Mouse (Mus musculus): ENCODE data around the gene Polr2a. TPM values are rescaled to one million over a fixed set of nuclear protein-coding genes. Genes with fewer than 3 reads are reported as not detected.

Polr2a gene
- polyA plus RNA-seq, 1 experiment from 2014 or later = 47.0 TPM

DNA sequence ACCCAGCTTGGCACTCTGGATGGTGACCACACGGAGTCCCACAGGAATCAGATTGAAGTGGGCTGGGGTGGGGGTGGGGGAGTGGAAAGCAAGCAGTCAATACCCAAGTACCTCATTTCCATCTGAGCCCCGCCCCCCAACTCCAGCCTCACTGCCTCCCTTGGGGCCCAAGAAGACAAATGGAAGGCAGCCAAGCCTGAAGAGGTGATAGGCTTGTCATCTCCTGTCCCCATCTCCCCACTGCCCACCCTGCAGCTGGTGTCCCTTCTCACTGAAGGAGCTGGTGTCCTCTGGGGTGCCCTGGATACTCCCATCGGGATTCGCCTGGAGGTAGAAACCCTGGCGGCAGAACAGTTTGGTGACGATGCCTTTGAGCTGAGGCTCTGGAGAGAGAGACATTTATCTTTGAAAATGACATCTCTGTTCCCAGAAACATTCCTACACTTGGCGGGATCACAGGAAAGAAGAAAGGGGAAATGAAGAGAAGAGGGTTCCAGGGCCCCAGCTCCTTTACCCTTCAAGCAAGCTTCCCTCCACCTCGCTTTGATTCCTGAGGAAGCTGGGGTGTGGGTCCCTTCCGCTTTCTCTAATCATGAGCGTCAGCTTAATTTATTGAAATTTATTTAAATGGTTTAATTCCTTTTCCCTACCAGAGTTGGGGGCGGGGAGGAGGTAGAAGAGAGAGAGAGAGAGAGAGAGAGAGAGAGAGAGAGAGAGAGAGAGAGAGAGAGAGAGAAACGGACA lies 41.1 kb upstream of the Polr2a start:
- H3K4me3 ChIP-seq = peak overlapping the region; percentile 62
- H3K9me3 ChIP-seq (replicated peaks) = no peaks in the 10 kb centered on the region
- no peaks in the 10 kb centered on the region for H3K36me3 ChIP-seq
- 24% methylated on average over 12 of the region's 12 CpGs for WGBS
- H3K4me1 ChIP-seq = peaks cover 68% of the 10 kb centered on the region
- DNase-seq (ENCODE audit: low spot score) = no peak
- peaks cover 100% of the 10 kb centered on the region for H3K27me3 ChIP-seq (ENCODE audit: low read depth, poor library complexity, severe bottlenecking)
- H3K27ac ChIP-seq = no peak overlapping the region; the same call in 1 of the 2 replicates

GRCm38 (mm10) chr11:69797924-69798323 lies 39.5 kb upstream of the Polr2a start:
- peaks cover 100% of the 10 kb centered on the region for H3K27me3 ChIP-seq (ENCODE audit: low read depth, poor library complexity, severe bottlenecking)
- 78% methylated on average over 7 of the region's 7 CpGs for WGBS
- no peaks in the 10 kb centered on the region for H3K9me3 ChIP-seq (replicated peaks)
- H3K36me3 ChIP-seq = no peaks in the 10 kb centered on the region
- no peak overlapping the region for H3K27ac ChIP-seq
- DNase-seq (ENCODE audit: low spot score) = no peak
- peaks cover 51% of the 10 kb centered on the region for H3K4me1 ChIP-seq
- no peak overlapping the region for H3K4me3 ChIP-seq

GRCm38 (mm10) chr11:69795983-69796435 lies 37.6 kb upstream of the Polr2a start:
- Histone ChIP-seq H3K27me3 (ENCODE audit: low read depth, poor library complexity, severe bottlenecking) (peaks cover 88% of the 10 kb centered on the region), H3K27ac (no peak overlapping the region)
- 2% methylated on average over 13 of the region's 13 CpGs for WGBS

GRCm38 (mm10) chr11:69795168-69795982 lies 36.9 kb upstream of the Polr2a start, which contains the start of gene Chrnb1:
Chrnb1 (minus strand) TSS chr11:69795943.
- peak; percentile 88 for DNase-seq (ENCODE audit: low spot score)
- Histone ChIP-seq H3K4me1 (peaks cover 28% of the 10 kb centered on the region), H3K27me3 (ENCODE audit: low read depth, poor library complexity, severe bottlenecking) (peaks cover 82% of the 10 kb centered on the region), H3K9me3 (replicated peaks) (no peaks in the 10 kb centered on the region), H3K36me3 (no peaks in the 10 kb centered on the region), H3K27ac (peak within 1 kb of the TSS; percentile 72), H3K4me3 (peak within 1 kb of the TSS; percentile 59)
- WGBS = 2% methylated on average over 52 of the region's 52 CpGs

More at GRCm38 (mm10) chr11:69795983-69796435, 37.6 kb upstream of the Polr2a start:
- H3K4me1 ChIP-seq = peaks cover 35% of the 10 kb centered on the region
- DNase-seq (ENCODE audit: low spot score) = no peak
- no peaks in the 10 kb centered on the region for H3K9me3 ChIP-seq (replicated peaks)
- peak overlapping the region; percentile 59 for H3K4me3 ChIP-seq
- H3K36me3 ChIP-seq = no peaks in the 10 kb centered on the region

- Histone ChIP-seq H3K4me3 (no peak overlapping the region), H3K36me3 (no peaks in the 10 kb centered on the region), H3K4me1 (peaks cover 13% of the 10 kb centered on the region), H3K27me3 (ENCODE audit: low read depth, poor library complexity, severe bottlenecking) (peaks cover 62% of the 10 kb centered on the region), H3K9me3 (replicated peaks) (no peaks in the 10 kb centered on the region), H3K27ac (no peak overlapping the region)
- 64% methylated on average over 5 of the region's 5 CpGs for WGBS
- no peak for DNase-seq (ENCODE audit: low spot score)
Measured at GRCm38 (mm10) chr11:69793429-69793828, 35.0 kb upstream of the Polr2a start.

- no peaks in the 10 kb centered on the region for H3K36me3 ChIP-seq
- H3K4me1 ChIP-seq = peaks cover 13% of the 10 kb centered on the region
- DNase-seq (ENCODE audit: low spot score) = no peak
- no peaks in the 10 kb centered on the region for H3K9me3 ChIP-seq (replicated peaks)
- peaks cover 46% of the 10 kb centered on the region for H3K27me3 ChIP-seq (ENCODE audit: low read depth, poor library complexity, severe bottlenecking)
- 74% methylated on average over 5 of the region's 5 CpGs for WGBS
- H3K27ac ChIP-seq = no peak overlapping the region
- no peak overlapping the region for H3K4me3 ChIP-seq
Measured at GRCm38 (mm10) chr11:69791420-69791819, 33.0 kb upstream of the Polr2a start.

GRCm38 (mm10) chr11:69789431-69789830 lies 31.0 kb upstream of the Polr2a start:
- 0 out of 2 replicates have a peak, but pooled peaks cover 2% of the 10 kb centered on the region for H3K4me1 ChIP-seq
- DNase-seq (ENCODE audit: low spot score) = no peak
- H3K9me3 ChIP-seq (replicated peaks) = no peaks in the 10 kb centered on the region
- no peak overlapping the region for H3K4me3 ChIP-seq
- H3K27me3 ChIP-seq (ENCODE audit: low read depth, poor library complexity, severe bottlenecking) = peaks cover 27% of the 10 kb centered on the region
- 70% methylated on average over 5 of the region's 5 CpGs for WGBS
- H3K27ac ChIP-seq = no peak overlapping the region
- H3K36me3 ChIP-seq = no peaks in the 10 kb centered on the region

GRCm38 (mm10) chr11:69787306-69787705 lies 28.9 kb upstream of the Polr2a start:
- Histone ChIP-seq H3K4me3 (no peak overlapping the region), H3K9me3 (replicated peaks) (no peaks in the 10 kb centered on the region), H3K36me3 (no peaks in the 10 kb centered on the region), H3K27me3 (ENCODE audit: low read depth, poor library complexity, severe bottlenecking) (peaks cover 12% of the 10 kb centered on the region; the same call in 1 of the 2 replicates), H3K4me1 (0 out of 2 replicates have a peak, but pooled peaks cover 2% of the 10 kb centered on the region), H3K27ac (no peak overlapping the region)
- DNase-seq (ENCODE audit: low spot score) = no peak
- 88% methylated on average over 5 of the region's 5 CpGs for WGBS

- Histone ChIP-seq H3K4me3 (peak overlapping the region; percentile 23; the same call in 1 of the 2 replicates), H3K27me3 (ENCODE audit: low read depth, poor library complexity, severe bottlenecking) (peaks cover 27% of the 10 kb centered on the region), H3K9me3 (replicated peaks) (no peaks in the 10 kb centered on the region), H3K27ac (no peak overlapping the region), H3K4me1 (no peaks in the 10 kb centered on the region), H3K36me3 (no peaks in the 10 kb centered on the region)
- no peak for DNase-seq (ENCODE audit: low spot score)
- 41% methylated on average over 15 of the region's 15 CpGs for WGBS
Measured at GRCm38 (mm10) chr11:69784793-69785272, 26.4 kb upstream of the Polr2a start.

DNA sequence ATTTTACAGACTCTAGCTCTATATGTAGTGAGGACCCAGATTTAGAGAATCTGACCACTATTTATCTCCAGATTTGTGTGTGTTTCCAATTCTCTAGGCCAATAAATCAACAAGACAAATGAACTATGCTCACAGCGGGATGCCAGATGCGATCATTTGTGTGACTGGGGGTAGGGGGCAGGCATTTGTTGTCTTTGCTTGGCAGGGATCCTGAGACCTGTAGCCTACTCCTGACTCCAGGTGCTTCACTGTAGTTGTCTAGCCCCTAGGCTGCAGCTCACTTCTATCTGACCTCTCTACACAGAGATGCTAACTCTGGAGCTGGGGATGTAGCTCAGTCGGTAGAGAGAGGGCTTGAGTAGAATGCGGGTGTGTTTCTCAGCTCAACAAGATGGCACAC lies 23.4 kb upstream of the Polr2a start:
- H3K4me1 ChIP-seq = peaks cover 19% of the 10 kb centered on the region
- H3K4me3 ChIP-seq = no peak overlapping the region
- no peak overlapping the region for H3K27ac ChIP-seq
- H3K9me3 ChIP-seq (replicated peaks) = no peaks in the 10 kb centered on the region
- no peak for DNase-seq (ENCODE audit: low spot score)
- 0 out of 2 replicates have a peak, but pooled peaks cover 2% of the 10 kb centered on the region for H3K36me3 ChIP-seq
- whole genome bisulfite sequencing = 35% methylated on average over 4 of the region's 4 CpGs
- peaks cover 57% of the 10 kb centered on the region for H3K27me3 ChIP-seq (ENCODE audit: low read depth, poor library complexity, severe bottlenecking)

DNA sequence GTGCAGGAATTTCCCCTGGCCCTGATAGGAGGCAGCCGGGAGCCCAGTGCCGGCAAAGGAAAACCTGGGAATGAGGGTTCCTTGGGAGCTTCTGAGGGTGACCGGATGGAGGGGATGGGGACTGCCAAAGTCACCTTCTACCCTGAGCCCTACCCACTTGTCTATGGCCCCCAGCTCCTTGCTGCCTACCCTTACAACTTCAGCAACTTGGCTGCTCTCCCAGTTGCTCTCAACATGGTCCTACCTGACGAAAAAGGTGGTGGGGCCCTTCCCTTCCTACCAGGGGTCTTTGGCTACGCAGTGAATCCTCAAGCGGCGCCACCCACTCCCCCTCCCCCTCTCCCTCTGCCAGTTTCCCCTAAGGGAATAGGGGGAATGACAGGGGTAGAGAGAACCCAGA lies 20.5 kb upstream of the Polr2a start:
- Histone ChIP-seq H3K4me1 (peaks cover 19% of the 10 kb centered on the region), H3K9me3 (replicated peaks) (no peaks in the 10 kb centered on the region), H3K36me3 (0 out of 2 replicates have a peak, but pooled peaks cover 2% of the 10 kb centered on the region), H3K4me3 (no peak overlapping the region), H3K27me3 (ENCODE audit: low read depth, poor library complexity, severe bottlenecking) (peaks cover 79% of the 10 kb centered on the region), H3K27ac (0 out of 2 replicates have a peak overlapping the region, but pooled peaks have one; percentile 14)
- 35% methylated on average over 7 of the region's 7 CpGs for WGBS
- no peak for DNase-seq (ENCODE audit: low spot score)

DNA sequence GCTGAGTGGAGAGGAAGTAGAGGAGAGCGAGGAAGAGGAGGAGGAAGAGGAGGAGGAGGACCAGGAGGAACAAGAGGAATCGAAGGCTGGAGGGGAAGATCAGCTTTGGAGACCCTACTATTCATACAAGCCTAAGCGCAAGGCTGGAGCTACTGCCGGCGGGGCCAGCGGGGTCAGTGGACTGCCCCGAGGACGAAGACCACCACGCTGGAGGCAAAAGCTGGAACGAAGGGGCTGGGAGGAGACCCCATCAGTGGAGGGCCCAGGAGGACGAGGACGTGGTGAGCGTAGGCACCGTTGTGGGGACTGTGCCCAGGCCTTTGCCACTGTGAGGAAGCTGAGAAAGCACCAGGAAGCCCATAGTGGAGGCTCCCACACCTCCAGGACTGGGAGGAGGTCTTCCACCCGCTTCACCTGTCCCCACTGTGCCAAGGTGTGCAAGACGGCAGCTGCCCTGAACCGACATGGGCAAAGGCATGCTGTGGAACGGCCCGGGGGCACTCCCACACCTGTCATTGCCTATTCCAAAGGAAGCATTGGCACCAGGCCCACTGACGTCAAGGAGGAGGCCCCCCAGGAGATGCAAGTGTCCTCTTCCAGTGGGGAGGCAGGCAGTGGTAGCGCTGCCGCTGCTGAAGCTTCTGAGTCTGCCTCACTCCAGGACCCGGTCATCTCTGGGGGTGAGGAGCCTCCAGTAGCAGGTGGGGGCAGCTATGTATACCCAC lies 20.0 kb upstream of the Polr2a start:
- WGBS = 67% methylated on average over 23 of the region's 23 CpGs
- H3K4me3 ChIP-seq = no peak overlapping the region

More for the DNA sequence above, 20.0 kb upstream of the Polr2a start:
- DNase-seq (ENCODE audit: low spot score) = no peak
- Histone ChIP-seq H3K9me3 (replicated peaks) (no peaks in the 10 kb centered on the region), H3K36me3 (0 out of 2 replicates have a peak, but pooled peaks cover 2% of the 10 kb centered on the region), H3K27ac (0 out of 2 replicates have a peak overlapping the region, but pooled peaks have one; percentile 14), H3K4me1 (peaks cover 19% of the 10 kb centered on the region), H3K27me3 (ENCODE audit: low read depth, poor library complexity, severe bottlenecking) (peaks cover 79% of the 10 kb centered on the region)
